Mouse (Mus musculus): Measurements from ENCODE around the gene Prss27.

Prss27 gene

GRCm38 (mm10) chr17:24037844-24038243 lies at the start of gene Prss27:
Gene Prss27, plus strand, starts transcription at chr17:24038144.
- no peak for DNase-seq

GRCm38 (mm10) chr17:23989802-23990201 lies 48.1 kb upstream of the Prss27 start:
- DNase-seq, result peak; percentile 65

GRCm38 (mm10) chr17:23992789-23993553 lies 45.0 kb upstream of the Prss27 start:
- no peak for DNase-seq

GRCm38 (mm10) chr17:23993559-23994428 lies 44.1 kb upstream of the Prss27 start:
- DNase-seq, result peak; percentile 97

- DNase-seq, result no peak
Measured at GRCm38 (mm10) chr17:23994667-23995066, 43.3 kb upstream of the Prss27 start.

- DNase-seq, result no peak
Measured at GRCm38 (mm10) chr17:23995421-23995820, 42.5 kb upstream of the Prss27 start.

GRCm38 (mm10) chr17:23997901-23998300 lies 40.0 kb upstream of the Prss27 start, which contains the start of gene Prss22:
Gene Prss22, minus strand, starts transcription at chr17:23998100.
- no peak for DNase-seq

GRCm38 (mm10) chr17:23998383-23998782 lies 39.6 kb upstream of the Prss27 start:
- DNase-seq, result no peak

GRCm38 (mm10) chr17:24000404-24000803 lies 37.5 kb upstream of the Prss27 start:
- peak; percentile 29 for DNase-seq

- no peak for DNase-seq
Measured at GRCm38 (mm10) chr17:24004071-24004665, 33.8 kb upstream of the Prss27 start.

- no peak for DNase-seq
Measured at GRCm38 (mm10) chr17:24005049-24005448, 32.9 kb upstream of the Prss27 start.

- DNase-seq, result no peak
Measured at GRCm38 (mm10) chr17:24006930-24007329, 31.0 kb upstream of the Prss27 start.

GRCm38 (mm10) chr17:24007391-24007790 lies 30.6 kb upstream of the Prss27 start:
- no peak for DNase-seq

GRCm38 (mm10) chr17:24008105-24008504 lies 29.8 kb upstream of the Prss27 start:
- DNase-seq, result no peak

GRCm38 (mm10) chr17:24009617-24010016 lies 28.3 kb upstream of the Prss27 start:
- DNase-seq, result peak; percentile 42

GRCm38 (mm10) chr17:24012921-24013320 lies 25.0 kb upstream of the Prss27 start:
- DNase-seq, result no peak

- DNase-seq, result no peak
Measured at GRCm38 (mm10) chr17:24014433-24014965, 23.4 kb upstream of the Prss27 start.

GRCm38 (mm10) chr17:24015727-24016126 lies 22.2 kb upstream of the Prss27 start:
- peak; percentile 44 for DNase-seq

- DNase-seq, result peak; percentile 69
Measured at GRCm38 (mm10) chr17:24020696-24021095, 17.2 kb upstream of the Prss27 start.

- DNase-seq, result peak; percentile 40
Measured at GRCm38 (mm10) chr17:24021375-24022199, 16.4 kb upstream of the Prss27 start.

GRCm38 (mm10) chr17:24029477-24029876 lies 8.5 kb upstream of the Prss27 start:
- no peak for DNase-seq

- no peak for DNase-seq
Measured at GRCm38 (mm10) chr17:24030551-24030950, 7.4 kb upstream of the Prss27 start.
